Mouse (Mus musculus) layer of hippocampus, adult 11-12 months (tissue): ENCODE data around the gene Dhx35.

Experiments
- DNase-seq: peaks from one replicate; pipeline ENCODE4 v3.0.0; 2022; ENCODE audit warnings: low spot score

The Dhx35 gene

GRCm38 (mm10) chr2:158794494-158795004 is at the start of gene Dhx35:
Gene Dhx35 (plus strand): TSS chr2:158794807.
- peak; percentile 96 for DNase-seq

- DNase-seq, result peak; percentile 72
Observed at GRCm38 (mm10) chr2:158745049-158745482, 49.5 kb upstream of the Dhx35 start.

GRCm38 (mm10) chr2:158746164-158746563 is 48.4 kb upstream of the Dhx35 start:
- no peak for DNase-seq

GRCm38 (mm10) chr2:158749366-158749765 is 45.2 kb upstream of the Dhx35 start:
- DNase-seq, result peak; percentile 85

- no peak for DNase-seq
Observed at GRCm38 (mm10) chr2:158760231-158760630, 34.4 kb upstream of the Dhx35 start.

GRCm38 (mm10) chr2:158762339-158762738 is 32.3 kb upstream of the Dhx35 start:
- DNase-seq, result no peak

- peak; percentile 96 for DNase-seq
Observed at GRCm38 (mm10) chr2:158767742-158768339, 26.8 kb upstream of the Dhx35 start, which contains the start of gene Fam83d. Gene Fam83d (plus strand): TSS chr2:158768093.

GRCm38 (mm10) chr2:158768350-158768749 is 26.3 kb upstream of the Dhx35 start:
- no peak for DNase-seq

GRCm38 (mm10) chr2:158768771-158769170 is 25.8 kb upstream of the Dhx35 start:
- no peak for DNase-seq

GRCm38 (mm10) chr2:158770126-158770757 is 24.4 kb upstream of the Dhx35 start:
- DNase-seq, result no peak

GRCm38 (mm10) chr2:158771066-158771763 is 23.4 kb upstream of the Dhx35 start:
- DNase-seq, result no peak

GRCm38 (mm10) chr2:158772808-158773207 is 21.8 kb upstream of the Dhx35 start:
- no peak for DNase-seq

- no peak for DNase-seq
Observed at GRCm38 (mm10) chr2:158774886-158775285, 19.7 kb upstream of the Dhx35 start.

GRCm38 (mm10) chr2:158776716-158777115 is 17.9 kb upstream of the Dhx35 start:
- DNase-seq, result no peak

- no peak for DNase-seq
Observed at GRCm38 (mm10) chr2:158777490-158777889, 17.1 kb upstream of the Dhx35 start.

- no peak for DNase-seq
Observed at GRCm38 (mm10) chr2:158778349-158778748, 16.3 kb upstream of the Dhx35 start.

GRCm38 (mm10) chr2:158781126-158781525 is 13.5 kb upstream of the Dhx35 start:
- DNase-seq, result no peak

GRCm38 (mm10) chr2:158786927-158787795 is 7.4 kb upstream of the Dhx35 start:
- DNase-seq, result no peak

GRCm38 (mm10) chr2:158795043-158795442 is 436 bp downstream of the Dhx35 start:
- no peak for DNase-seq

GRCm38 (mm10) chr2:158795875-158796274 is 1.3 kb downstream of the Dhx35 start:
- DNase-seq, result no peak

GRCm38 (mm10) chr2:158799328-158799727 is 4.7 kb downstream of the Dhx35 start:
- DNase-seq, result no peak

GRCm38 (mm10) chr2:158800788-158801187 is 6.2 kb downstream of the Dhx35 start:
- no peak for DNase-seq
